Mouse (Mus musculus) megakaryocyte-erythroid progenitor cell, adult 5 weeks (primary cell): ENCODE measurements around the gene Cstf3. TPM values are rescaled to one million over a fixed set of nuclear protein-coding genes. Genes with fewer than 3 reads are reported as not detected.

Experiments used
- polyA plus RNA-seq: library from polyadenylated mRNA; stranded (reverse); fragments of >175 nt; gene quantifications from 2 replicates; pipeline ENCODE4 v1.2.3, GENCODE M21; 2012

Gene Cstf3
- 4.3 and 4.7 TPM in 2 replicates for polyA plus RNA-seq

DNA sequence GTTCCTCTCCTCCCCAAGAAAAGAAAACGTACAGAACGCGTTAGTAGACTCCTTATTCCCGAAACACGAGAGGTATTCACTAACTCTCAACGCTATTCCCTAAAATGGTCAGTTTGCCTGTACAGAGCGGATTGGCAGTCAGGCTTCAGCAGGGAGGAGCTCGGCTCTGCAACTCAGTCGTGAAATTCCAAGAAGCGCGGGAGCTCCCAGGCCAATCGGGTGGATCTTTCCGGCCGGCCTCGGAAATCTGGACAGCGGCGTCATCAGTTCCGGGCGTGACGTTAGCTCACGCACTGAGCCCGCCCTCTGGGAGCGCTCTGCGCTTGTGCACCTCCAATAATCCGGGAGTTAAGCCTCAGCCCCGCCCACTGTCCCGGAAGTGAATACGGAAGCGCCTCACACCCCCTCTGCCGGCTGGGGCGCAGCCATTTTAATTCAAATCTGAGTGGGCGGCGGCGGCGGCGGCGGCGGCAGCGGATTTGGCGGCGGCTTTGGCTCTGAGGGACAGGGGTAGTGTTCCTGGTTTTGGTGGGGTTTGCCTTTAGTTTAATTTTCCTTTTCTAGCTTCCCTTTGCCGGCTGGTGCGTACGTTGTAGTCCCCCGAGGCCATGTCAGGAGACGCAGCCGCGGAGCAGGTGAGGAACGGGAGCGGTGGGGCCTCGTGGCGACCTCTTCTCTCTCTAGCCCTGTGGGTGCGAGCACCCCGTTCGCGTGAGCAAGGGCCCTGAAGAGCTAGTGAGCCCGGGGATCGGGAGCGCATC, at the start of gene Cstf3:
Gene Cstf3 (plus strand): TSS at position 456 of the 761 bp plus-strand sequence.

DNA sequence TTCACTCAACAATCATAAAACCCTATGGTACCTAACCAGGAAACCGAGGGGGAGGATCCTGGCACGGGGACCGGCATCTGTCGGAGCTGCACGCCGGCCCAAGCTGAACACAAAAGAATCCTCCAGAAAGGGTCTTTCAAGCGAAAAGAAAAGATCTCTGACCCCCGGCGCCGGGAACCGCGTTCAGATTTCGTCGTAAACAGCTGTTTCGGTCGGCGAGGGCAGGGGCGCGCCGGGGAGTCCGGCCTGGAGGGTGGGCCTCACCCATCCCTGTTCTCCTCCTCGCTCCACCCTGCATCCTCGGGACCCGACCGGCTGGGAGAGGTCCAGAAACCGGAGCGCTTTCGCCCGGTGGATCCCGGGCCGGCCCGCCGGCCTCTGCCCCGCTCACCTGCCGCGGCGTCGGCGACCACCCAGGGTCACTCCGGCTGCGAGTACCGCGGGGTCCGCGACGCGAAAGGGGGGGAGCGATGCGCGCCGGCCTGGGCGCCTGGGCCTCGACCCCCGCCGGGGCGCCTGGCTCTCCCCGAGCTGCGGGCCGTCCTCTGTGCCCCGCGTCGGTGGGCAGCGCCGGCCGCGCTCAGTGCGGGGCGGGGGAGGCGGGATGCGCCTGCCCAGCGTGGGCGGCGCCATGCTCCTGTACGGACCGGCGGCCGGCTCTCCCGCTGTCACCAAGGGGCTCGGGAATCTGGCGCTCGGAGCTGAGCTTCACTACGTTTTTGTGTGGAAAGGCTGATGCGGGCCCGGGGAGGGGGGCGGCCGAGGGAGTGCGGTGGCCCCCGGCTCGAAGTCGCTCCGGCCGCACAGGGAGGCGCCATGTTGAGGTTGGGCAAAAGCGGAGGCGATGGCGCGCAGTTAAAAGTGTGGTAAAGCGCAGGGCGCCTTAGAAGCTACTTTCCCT, 121.5 kb downstream of the Cstf3 start, which contains the start of gene Tcp11l1:
Gene Tcp11l1 (minus strand): TSS at position 585 of the 901 bp plus-strand sequence.

Other genes with a start within 250 kb of the Cstf3 start
- not detected in 2 replicates for gene D430041D05Rik, start 179.5 kb upstream of the Cstf3 start, polyA plus RNA-seq
- gene Hipk3, start 96.1 kb upstream of the Cstf3 start, polyA plus RNA-seq: 8.2 and 10.7 TPM in 2 replicates
- gene Tcp11l1, start 121.6 kb downstream of the Cstf3 start, polyA plus RNA-seq: 9.6 and 11.1 TPM in 2 replicates
- gene Pin1rt1, start 125.9 kb downstream of the Cstf3 start, polyA plus RNA-seq: not detected in 2 replicates
- 0.56 and 2.4 TPM in 2 replicates for gene Depdc7, start 152.4 kb downstream of the Cstf3 start, polyA plus RNA-seq
- gene Qser1, start 226.2 kb downstream of the Cstf3 start, polyA plus RNA-seq: 2.2 and 2.6 TPM in 2 replicates